Mouse (Mus musculus) hindlimb bud, embryonic 11.5 days (tissue): Measurements from ENCODE around the gene Frmd5.
A peak's percentile ranks its signal among the peaks of the same experiment; 100 is the strongest.
"Not testable (repeated sequence)": the region's sequence is repeated elsewhere in the genome, so short reads cannot be mapped to it uniquely, and the experiment has no call there.

ENCODE experiments used
- DNase-seq: peaks from one replicate; pipeline ENCODE4 v3.0.0-alpha.2; 2012; ENCODE audit warnings: low read depth, low spot score; ENCODE audit errors: extremely low spot score

Gene Frmd5

DNA sequence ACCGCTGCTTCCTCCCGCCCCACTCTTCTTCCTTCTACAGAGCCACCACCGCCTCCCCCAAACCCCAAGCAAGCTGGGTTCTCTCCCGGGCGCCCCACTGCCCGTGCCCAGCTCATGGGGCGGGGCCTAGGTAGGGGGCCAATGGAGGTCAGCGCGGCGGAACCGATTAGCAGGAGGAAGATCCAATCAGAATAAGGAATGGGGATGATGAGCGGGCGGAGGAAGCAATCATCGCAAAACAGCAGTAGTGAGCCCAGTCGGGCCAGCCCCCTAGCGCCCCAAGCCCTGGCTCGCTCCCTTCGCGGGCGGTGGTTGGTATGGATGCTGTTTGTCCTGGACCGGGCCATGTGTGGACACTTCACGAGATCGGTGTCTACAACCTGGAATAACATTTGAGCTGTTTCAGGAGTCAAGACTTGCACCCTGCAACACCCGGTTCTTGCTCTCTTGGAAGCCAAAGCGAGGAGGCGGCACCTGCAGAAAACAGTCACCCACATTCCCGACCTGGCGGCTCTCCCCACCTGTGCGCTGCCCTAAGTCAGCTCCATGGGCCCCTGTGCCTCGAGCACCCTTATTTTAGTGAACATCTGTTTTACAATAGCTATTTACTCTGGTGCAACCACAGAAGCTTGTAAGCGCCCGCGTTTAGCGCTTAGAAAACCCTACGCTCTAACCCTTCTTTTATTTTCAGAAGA, at the start of gene Frmd5:
Frmd5 (minus strand) TSS at position 129 of the 695 bp plus-strand sequence.
- DNase-seq: peak; percentile 67

DNA sequence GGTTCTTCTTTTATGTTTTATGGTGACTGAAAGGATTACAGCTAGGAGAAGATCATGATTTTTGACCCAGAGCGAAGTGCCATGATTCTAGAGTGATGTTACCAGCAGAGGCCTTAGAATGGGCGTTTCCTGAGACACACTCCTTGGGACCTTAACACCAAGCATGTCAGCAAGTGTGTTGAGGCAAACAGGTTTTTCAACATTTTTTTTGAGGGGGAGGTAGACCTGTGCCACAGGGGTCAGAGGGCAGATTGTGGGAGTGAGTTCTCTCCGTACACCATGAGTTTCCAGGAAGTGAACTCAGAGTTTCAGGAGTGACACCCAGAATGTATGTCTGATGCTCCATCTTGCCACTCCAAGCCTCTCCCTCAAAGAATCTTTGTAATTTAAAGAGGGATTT, 47.1 kb upstream of the Frmd5 start:
- no peak for DNase-seq

DNA sequence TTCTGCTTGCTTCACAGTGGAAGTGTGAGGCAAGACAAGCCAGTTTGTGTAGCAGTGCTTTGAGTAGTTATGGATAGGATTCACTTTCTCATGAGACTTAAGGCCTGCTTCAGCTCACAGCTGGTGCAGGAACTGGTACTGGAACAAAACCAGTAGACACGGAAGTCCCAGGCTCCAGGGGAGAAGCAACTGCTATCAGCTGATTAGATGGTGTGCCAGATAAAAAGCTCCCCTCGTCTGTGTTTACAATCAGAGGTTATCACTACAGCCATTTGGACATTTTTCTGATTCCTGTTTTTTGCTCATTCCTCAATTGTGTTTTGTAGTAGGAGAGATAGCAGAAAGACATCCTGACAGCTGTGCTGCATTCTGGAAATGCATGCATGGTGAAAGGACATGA, 45.2 kb upstream of the Frmd5 start:
- DNase-seq: no peak

DNA sequence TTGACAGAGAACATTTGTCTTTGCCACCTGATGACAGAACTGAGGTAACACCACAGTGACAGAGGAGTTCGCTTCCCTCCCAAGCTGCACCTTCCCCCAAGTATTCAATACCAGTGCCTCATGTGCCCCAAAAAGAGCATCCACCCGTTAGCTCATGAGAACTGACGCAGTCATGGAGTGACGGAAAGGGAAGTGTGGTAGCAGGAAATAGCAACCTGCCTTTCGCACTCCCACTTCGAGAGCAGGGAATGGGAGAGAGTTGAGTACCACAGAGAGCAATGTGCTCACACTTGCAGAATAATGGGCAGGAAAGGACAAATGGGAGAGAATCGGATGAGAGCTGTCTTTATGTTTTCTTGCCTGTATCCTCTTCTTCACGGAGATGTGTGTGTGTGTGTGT, 39.2 kb upstream of the Frmd5 start:
- DNase-seq: no peak

DNA sequence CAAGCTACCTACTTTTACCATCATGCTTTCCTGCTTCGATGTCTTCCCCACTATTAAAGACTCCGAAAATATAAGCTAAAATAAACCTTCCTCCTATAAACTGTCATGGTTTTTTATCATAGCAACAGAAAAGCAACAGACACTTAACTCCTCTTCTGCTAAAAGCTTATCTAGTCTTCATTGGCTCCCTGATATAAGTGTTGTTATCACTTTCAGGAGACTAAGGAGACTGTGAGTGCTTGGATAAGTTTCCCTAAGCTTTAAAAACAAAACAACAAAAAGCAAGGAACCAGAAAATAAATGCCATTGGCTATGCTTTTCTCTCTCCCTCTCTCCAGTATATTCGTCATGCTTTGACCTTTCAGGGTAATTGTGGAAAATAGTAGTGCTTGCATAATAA, 35.4 kb upstream of the Frmd5 start:
- no peak for DNase-seq

DNA sequence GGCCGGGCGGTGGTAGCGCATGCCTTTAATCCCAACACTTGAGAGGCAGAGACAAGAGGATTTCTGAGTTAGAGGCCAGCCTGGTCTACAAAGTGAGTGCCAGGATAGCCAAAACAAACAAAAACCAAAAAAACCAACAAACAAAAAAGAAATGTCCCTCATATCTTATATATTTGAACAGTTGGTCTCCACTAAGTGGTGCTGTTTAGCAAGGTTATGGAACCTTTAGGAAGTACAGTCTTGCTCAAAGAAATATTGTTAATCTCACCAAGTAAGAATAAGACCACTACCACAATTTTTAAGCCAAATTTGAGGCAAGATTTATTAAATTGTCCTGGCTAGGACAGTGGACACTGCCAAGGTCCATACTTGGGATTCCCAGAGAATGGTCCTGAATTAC, 34.6 kb upstream of the Frmd5 start:
- DNase-seq: no peak

DNA sequence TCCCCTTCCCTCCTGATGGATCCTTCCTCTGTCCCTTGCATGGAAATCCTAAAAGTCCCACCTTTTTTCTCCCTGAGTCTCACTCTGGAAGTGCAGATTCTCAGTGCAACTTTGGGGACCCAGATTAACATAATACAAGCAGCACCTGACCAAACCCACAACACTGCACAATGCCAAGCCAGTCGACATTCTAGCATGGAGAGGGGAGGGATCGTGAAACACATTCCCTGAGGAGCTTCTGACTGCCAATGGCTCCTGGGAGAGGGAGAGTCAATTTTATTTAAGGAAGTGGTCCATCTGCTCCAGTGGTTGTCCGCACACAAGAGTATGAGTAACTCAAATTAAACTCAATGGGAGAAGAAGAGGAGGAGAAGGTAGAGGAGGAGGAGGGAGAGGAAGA, 28.0 kb upstream of the Frmd5 start:
- DNase-seq: no peak

DNA sequence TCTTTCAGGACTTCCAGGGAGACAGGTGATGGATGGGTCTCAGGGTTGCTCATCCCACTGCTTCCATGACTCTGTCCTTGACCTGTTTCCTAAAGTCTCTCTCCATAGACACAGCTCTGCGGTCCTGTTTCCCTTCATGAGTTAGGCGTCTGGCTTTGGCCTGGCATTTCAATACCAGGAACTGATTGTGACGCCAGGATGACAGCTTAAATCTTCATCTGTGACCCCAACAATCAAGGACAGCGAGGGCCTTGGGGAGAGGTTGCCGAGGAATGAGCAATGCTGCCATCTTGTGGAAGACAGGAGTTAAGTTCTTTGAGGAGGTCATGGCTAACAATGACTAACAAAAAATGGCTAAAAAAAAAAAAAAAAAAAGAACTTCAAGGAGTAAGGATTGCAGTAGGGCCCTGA, 25.6 kb upstream of the Frmd5 start:
- DNase-seq: peak; percentile 44

DNA sequence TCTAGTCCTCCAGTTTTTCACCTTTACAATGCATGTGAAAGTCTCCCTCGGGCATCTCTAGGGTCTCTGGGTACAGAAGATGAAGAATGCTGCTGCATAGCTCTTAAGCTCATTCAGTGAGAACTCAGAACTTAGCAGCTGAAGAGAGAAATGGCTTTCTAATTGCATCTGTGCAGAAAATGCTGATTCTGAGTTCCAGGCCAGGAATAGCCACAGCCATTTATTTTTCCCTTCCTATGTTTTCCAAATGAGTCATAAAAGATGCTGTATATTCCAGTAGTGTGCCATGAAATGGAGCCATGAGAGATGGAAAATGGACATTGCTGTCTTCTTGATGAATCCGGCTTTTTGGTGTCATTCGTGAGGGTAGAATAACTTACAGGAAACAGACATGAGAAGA, 21.5 kb upstream of the Frmd5 start:
- no peak for DNase-seq

DNA sequence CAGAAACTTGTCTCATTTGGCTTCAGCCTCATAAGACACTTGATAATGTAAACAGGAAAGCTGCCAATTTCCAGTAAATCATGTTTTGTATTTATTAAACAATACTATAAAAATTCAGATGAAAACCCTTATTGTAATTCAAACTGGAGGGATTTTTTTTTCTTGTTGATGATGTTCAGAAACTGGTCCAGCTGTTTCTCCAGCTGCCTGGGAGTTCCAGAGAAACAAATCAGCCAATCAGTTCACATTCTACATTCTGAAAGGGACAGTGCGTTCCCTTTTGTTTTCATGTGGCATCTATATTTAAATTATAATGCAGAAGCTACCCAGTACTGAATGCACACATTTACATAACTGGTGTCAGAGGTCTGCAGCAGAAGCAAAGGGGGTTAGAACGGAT, 19.3 kb upstream of the Frmd5 start:
- no peak for DNase-seq

DNA sequence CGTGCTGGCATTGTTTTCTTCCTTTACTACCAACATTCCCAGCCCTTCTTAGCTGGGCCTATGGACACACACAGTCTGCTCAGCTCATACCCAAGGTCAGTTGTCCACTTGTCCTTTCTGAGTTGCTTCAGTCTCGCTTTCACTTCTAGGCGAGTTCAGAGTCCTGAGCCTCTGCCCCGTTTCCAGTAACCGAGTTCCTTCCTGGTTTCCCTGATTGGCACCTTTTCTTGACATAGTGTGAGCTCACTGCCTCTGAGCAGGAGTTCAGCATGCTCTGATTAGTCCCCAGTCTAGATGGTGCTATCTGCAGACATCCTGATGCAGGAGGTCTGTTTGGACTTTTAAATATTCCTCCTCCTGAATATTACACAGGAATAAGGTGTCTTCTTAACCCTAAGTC, 17.8 kb upstream of the Frmd5 start:
- DNase-seq: no peak

DNA sequence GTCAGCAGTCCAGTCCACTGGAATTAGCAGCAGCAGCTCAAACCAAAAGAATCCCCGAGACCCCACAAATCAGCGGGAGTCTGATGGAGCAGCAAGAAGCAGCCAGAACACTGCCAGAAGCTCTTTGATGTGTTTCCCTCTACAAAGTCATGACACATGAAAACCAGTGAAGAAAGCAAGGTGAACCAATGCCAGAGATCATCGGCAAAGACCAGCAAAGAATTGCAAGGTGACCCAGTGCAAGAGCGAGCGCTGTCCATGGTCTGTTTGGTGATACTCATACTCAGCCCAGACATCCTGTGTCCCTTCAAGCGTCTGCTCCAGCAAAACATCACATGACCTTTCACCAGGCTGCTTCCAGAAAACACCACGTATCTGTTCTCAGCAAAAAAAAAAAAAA, 14.9 kb upstream of the Frmd5 start:
- DNase-seq: no peak

DNA sequence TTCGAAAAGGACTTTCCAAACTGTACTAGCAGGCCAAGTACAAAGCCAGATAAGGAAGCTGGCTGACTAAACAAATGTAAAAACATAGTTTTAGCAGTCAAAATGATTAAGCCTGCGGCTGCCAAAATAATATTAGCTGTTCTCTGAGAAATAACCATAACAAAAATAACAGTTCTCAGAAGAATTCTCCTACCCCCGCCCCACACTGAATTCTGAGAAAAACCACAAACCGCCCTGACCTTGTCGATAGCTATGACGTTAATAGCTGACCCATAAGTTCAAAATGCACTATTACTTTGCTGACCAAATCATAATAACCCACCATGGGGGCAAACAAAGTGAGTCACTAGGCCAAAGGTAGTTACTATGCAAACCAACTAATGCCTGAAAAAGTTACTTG, 4.0 kb upstream of the Frmd5 start:
- DNase-seq: not testable (repeated sequence)

DNA sequence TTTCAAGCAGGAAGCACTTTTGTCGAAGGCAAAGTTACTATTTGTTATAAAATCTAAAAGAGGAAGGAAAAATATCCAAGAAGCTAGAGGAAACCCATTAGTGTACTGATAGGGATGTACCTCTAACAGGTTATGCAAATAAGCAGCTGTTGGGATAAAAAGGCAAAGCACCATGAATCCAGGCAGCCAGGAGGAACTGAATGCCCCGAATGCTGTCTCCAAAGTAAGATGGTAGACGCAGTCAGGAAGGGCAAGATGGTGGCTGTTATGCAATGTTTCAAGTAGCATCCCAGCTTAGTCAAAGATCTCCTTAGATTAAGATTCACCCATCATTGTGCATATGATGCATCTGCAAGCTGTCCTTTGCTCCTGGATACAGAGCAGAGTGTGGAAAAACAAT, 2.2 kb upstream of the Frmd5 start:
- no peak for DNase-seq

DNA sequence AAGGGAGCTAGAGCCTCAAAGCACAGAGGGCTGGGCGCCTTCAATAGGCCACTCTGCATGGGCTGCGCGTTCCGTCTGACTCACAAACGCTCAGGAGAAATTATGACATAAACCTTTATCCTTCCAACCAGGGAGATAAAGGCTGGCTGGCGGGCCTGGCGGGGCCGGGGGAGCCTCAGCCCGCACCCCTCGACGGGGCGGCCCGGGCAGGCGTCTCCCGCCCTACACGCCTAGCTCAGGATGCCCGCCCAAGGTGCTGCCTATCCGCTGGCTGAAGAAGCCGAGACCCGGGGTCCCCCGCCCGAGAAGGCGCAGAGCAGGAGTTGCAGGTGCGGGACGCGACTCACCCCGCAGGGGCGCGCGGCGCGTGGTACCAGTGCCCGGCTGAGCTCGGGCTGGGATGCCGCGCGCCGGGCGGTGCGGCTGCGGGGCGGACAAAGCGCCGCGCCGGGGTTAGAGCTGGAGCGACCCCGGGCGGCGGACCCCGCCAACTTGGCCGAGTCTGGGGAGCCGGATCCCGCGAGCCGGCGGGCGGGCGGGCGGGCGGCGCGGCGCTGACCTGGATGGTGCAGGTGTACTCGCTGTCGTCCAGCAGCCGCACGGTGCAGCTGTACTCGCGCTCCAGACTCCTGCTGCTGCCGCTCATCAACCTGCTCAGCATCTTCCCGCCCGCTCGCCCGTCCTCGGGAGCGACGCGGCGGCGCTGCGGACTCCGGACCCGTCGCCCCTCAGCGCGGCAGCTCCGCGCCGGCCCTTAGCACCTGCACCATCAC, 530 bp downstream of the Frmd5 start:
- no peak for DNase-seq

DNA sequence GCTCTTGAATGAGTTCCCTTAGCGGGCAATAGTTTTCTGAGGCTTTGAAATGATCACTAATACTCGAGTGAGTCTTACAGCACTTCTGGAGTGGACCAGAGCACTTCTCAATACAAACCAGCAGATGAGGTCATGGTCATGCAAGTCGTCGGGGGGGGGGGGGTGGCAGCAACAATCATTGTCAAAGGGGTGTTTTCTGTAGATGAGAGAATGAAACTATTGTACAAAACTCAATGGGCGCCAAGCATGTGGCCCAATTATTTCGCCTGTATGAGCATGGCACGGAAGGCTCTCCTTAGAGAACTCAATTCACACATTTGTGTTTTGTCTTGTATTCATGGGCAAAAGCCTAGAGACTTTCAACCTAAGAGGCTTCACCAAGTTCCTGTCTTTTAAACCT, 7.8 kb downstream of the Frmd5 start:
- no peak for DNase-seq

DNA sequence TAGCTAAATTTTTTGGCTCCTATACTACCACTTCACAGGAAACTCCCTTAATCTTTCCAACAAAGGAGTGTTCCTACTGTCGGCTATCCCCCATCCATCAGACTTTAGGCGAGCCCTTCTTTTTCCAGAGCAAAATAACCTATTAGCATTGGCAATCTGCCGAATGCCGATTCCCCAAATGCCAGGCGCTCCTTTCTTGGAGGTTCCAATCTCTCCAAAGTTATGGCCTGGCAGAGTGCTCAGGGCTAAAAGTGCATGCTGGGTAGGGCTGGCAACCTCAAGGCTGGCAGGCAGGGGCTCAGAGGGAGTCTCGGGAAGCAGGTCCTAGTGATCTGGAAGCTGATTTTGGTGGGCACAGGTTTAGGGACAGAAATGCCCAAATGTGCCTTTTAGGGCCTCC, 10.9 kb downstream of the Frmd5 start:
- DNase-seq: no peak

DNA sequence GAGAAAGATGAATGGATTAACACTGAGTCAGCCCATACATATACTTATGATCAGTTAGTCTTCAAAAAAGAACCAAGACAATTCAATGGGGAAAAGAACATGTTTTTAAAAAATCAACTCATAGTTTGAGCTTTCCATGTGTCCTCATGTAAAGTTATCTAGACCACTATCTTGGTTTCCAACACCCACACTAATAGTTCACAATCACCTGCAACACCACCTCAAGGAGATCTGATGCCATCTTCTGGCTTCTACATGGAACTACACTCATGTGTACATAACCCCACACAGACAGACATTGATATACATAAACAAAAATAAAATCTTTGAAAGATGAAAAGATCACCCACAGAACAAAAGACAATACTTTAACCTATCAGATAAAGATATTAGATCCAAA, 17.1 kb downstream of the Frmd5 start:
- no peak for DNase-seq

DNA sequence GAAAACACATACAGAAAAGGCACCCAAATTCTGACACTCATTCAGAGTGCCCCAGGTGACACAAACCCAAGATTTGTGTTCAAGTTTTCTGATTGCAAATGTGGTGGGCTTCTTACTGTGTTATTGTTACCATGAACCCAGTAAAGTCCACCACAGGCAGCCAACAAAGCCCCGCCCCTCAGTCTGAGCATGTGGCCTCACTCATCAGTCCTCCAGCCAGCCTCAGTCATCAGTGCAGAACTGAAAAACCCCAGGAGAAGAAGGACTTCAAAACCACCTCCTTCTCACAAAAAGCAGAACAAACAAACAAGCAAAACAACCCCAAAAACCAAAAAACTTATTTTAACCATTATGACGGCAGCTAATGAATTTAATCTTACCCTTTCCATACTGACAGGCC, 18.5 kb downstream of the Frmd5 start:
- DNase-seq: no peak

DNA sequence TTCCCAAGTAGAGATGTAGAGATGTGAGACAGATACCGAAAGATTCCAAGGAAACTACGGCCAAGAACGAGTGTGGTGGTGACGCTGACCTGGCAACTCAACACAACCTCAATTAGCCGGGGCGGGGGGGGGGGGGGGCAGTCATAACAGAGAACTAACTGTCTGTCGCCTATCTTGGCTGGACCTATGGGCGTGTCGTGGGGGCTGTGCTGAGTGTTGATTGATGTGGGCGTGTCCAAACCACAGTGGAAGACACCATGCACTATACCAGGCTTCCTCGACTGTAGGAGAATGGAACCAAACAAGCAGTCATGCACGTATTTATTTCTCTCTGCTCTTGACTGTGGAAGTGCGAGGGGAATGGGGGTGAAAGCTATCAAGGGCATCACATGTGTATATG, 19.1 kb downstream of the Frmd5 start:
- DNase-seq: no peak

DNA sequence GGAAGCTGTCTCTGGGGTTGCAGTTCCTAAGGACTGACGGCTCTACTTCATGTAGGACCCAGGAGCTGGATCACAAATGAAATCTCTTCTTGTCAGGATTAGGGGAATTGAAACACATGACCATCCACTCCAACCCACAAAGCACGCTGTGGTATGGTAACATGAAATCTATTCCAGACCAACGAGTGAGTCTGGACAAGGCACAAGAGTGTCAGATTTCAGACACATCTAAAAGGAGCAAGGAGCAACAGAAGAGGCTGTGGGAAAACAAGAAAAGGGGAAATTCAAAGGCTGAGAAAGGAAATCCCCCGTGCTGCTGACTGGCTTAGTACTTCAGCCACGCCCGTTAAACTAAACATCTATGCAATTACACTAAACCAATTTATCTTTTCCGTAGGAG, 19.6 kb downstream of the Frmd5 start:
- DNase-seq: no peak

DNA sequence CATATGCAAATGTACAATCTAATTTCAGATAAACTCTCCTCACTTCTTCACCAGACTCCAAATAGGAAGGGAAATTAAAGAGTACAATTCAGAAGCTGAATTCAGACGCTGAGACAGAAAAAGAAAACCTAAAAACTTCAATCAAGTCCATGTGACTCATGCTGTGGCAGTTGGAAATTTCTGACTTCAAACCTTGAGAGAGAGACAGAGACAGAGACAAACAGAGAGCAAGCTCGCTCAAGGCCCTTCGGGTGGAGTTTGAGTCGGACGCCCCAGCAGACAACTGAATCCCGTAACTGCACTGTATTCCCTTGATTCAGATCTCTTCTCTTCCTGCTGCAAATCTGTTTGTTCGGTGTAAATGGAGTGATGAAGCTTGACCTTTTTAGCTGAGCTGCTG, 30.7 kb downstream of the Frmd5 start:
- DNase-seq: no peak

DNA sequence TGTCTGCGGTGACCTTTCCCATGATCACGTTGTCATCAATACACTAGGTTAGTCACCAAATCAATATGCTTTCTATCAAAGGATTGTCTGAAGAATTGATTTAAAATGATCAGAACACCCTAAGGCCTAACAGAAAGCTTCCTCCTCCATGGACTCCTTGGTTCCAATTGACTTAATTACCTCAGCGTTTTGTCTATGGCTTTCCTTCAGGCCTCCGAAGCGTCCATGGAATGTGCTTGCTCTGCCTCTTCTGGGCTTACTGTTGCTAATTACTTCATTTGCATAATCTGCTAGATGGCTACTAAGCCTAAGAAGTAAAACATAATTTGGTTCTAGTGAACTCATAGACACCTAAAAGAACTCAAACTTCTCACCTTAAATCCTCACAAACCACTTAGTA, 42.0 kb downstream of the Frmd5 start:
- DNase-seq: no peak
